Mouse (Mus musculus): ENCODE data around the gene Scgb1a1. TPM values are rescaled to one million over a fixed set of nuclear protein-coding genes. Genes with fewer than 3 reads are reported as not detected.
"Not testable (repeated sequence)": the region's sequence is repeated elsewhere in the genome, so short reads cannot be mapped to it uniquely, and the experiment has no call there.

Gene Scgb1a1
- polyA plus RNA-seq, 1 experiment from 2014 or later = not detected

DNA sequence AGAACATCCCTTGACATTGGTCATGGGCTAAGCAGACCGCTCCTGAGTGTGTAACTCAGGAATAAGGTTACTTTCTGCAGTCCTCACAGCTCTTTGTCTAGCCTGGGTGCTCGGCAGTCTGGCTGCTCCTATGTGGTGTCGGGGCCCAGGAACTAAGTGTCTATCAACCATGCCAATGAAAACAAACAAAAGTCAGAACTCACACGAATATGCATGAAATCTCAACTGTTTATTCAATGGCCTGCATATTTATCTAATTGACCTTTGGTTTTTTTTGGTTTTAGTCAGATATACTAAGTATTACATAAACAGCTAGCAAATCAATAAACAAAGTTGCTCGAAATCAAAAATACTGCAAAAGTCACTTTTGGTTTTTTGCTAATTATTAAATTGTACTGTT lies 7.4 kb upstream of the Scgb1a1 start:
- no peak overlapping the region for H3K4me2 ChIP-seq (replicated peaks)
- no peak overlapping the region for H3K4me3 ChIP-seq (replicated peaks)
- ATAC-seq = no peak
- H3K27me3 ChIP-seq (replicated peaks) = no peaks in the 10 kb centered on the region
- no peak overlapping the region for H3K9ac ChIP-seq
- H3K36me3 ChIP-seq = no peaks in the 10 kb centered on the region
- H3K27ac ChIP-seq = no peak overlapping the region
- 68% methylated on average over 5 of the region's 5 CpGs for WGBS
- H3K4me1 ChIP-seq (replicated peaks) = no peaks in the 10 kb centered on the region
- no peaks in the 10 kb centered on the region for H3K9me3 ChIP-seq

DNA sequence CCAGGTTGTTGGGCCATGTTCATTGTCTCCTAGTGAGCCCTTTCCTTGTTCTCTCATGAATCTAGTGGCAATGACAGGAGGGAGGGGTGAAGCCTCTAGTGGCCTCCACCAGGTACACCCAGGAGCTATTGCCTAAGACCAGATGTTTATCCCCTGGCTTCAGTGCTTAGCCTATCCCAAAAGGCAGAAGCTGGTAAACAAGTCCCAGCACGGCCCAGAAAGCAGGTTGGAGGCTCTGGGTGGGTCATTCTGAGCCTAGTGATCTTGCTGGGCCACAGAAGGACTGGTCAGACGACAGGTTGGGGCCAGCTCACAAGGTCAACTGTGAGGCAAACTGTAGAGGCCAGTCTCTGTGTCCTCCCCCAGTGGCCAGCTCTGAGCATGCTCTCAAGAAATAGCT lies 3.0 kb upstream of the Scgb1a1 start:
- Histone ChIP-seq H3K9ac (no peak overlapping the region), H3K4me1 (replicated peaks) (no peaks in the 10 kb centered on the region), H3K4me2 (replicated peaks) (no peak overlapping the region), H3K27me3 (replicated peaks) (no peaks in the 10 kb centered on the region), H3K27ac (no peak overlapping the region), H3K9me3 (no peaks in the 10 kb centered on the region), H3K36me3 (no peaks in the 10 kb centered on the region), H3K4me3 (replicated peaks) (no peak overlapping the region)
- 53% methylated on average over 2 of the region's 2 CpGs for WGBS
- no peak for ATAC-seq

- Histone ChIP-seq H3K4me2 (replicated peaks) (no peak overlapping the region), H3K4me1 (replicated peaks) (no peaks in the 10 kb centered on the region), H3K9ac (no peak overlapping the region), H3K27me3 (replicated peaks) (no peaks in the 10 kb centered on the region), H3K27ac (no peak overlapping the region), H3K9me3 (no peaks in the 10 kb centered on the region), H3K4me3 (replicated peaks) (no peak overlapping the region), H3K36me3 (no peaks in the 10 kb centered on the region)
- 66% methylated on average over 4 of the region's 4 CpGs for WGBS
- ATAC-seq = no peak
Measured at GRCm38 (mm10) chr19:9090191-9090590, 2.4 kb upstream of the Scgb1a1 start.

DNA sequence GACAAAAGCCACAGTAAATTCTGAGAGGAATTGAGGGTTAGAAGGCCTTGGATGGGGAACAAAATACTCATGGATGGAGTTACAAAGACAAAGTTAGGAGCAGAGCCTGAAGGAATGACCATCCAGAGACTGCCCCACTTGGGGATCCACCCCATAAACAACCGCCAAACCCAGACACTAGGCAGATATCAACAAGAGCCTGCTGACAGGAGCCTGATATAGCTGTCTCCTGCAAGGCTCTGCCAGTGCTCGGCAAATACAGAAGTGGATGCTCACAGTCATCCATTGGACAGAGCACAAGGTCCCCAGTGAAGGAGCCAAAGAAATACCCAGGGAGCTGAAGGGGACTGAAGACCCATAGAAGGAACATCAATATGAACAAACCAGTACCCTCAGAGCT lies 3.9 kb downstream of the Scgb1a1 start:
- not testable (repeated sequence) for H3K36me3 ChIP-seq; H3K9ac ChIP-seq; ATAC-seq; H3K27ac ChIP-seq; H3K4me3 ChIP-seq (replicated peaks); H3K27me3 ChIP-seq (replicated peaks); H3K4me2 ChIP-seq (replicated peaks); H3K9me3 ChIP-seq
- H3K4me1 ChIP-seq (replicated peaks) = peaks cover 18% of the 10 kb centered on the region
- WGBS = 58% methylated on average over 2 of the region's 2 CpGs

GRCm38 (mm10) chr19:9083010-9083355 lies 4.8 kb downstream of the Scgb1a1 start:
- no peaks in the 10 kb centered on the region for H3K36me3 ChIP-seq
- WGBS = 88% methylated on average over 2 of the region's 2 CpGs
- peak; percentile 38 for ATAC-seq
- peak overlapping the region; percentile 22; the same call in 1 of the 2 replicates for H3K27ac ChIP-seq
- H3K9me3 ChIP-seq = no peaks in the 10 kb centered on the region
- no peaks in the 10 kb centered on the region for H3K27me3 ChIP-seq (replicated peaks)
- no peak overlapping the region for H3K9ac ChIP-seq
- peaks cover 18% of the 10 kb centered on the region for H3K4me1 ChIP-seq (replicated peaks)
- H3K4me3 ChIP-seq (replicated peaks) = no peak overlapping the region
- peak overlapping the region; percentile 46; the same call in 1 of the 2 replicates for H3K4me2 ChIP-seq (replicated peaks)

DNA sequence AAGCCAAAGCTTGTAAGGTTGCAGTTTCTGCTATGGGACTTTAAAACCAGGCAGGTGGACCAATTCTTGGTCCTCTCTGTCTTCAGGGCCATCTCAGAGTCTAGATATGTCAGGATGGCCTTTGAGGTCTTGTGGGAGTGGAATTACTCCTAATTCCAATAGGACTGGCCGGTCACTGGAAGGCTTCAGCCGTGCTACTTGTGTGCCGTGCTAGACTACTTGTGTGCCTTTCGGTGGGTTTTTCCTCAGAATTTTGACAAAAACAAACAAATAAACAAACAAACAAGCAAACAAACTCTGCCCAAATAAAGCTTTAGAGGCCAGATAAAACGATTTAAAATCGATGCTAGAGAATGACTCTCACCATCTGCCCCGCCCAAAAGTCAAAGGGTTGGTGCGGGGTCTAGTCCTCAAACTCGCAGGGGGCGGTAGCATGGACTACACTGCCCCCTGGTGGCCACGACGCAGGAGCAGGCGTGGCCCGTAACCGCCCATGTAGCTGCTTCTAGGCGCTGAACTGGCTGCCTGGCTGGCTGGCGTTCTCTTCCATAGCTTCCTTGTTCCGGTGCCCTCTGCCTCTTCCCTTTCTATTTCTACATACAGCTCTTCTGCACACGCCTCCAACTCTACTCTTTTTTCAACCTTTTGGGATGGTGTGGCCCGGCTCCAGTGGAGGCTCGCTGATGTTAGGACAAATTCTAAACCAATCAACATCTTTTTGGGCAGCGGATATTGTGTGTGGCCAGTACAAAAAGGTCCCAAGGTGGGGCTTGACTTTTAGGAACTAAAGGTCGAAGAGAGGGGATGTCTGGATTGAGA lies 5.4 kb downstream of the Scgb1a1 start:
- Histone ChIP-seq H3K36me3 (no peaks in the 10 kb centered on the region), H3K4me2 (replicated peaks) (peak overlapping the region; percentile 46), H3K9me3 (no peaks in the 10 kb centered on the region), H3K27ac (peak overlapping the region; percentile 61), H3K4me3 (replicated peaks) (no peak overlapping the region), H3K4me1 (replicated peaks) (peaks cover 20% of the 10 kb centered on the region), H3K9ac (no peak overlapping the region), H3K27me3 (replicated peaks) (no peaks in the 10 kb centered on the region)
- peak; percentile 93 for ATAC-seq
- WGBS = 14% methylated on average over 23 of the region's 23 CpGs

- peaks cover 21% of the 10 kb centered on the region for H3K4me1 ChIP-seq (replicated peaks)
- 70% methylated on average over 14 of the region's 14 CpGs for WGBS
- no peaks in the 10 kb centered on the region for H3K9me3 ChIP-seq
- ATAC-seq = peak; percentile 63
- no peak overlapping the region for H3K4me2 ChIP-seq (replicated peaks)
- no peak overlapping the region for H3K9ac ChIP-seq
- peak overlapping the region; percentile 61; the same call in 1 of the 2 replicates for H3K27ac ChIP-seq
- H3K36me3 ChIP-seq = no peaks in the 10 kb centered on the region
- no peaks in the 10 kb centered on the region for H3K27me3 ChIP-seq (replicated peaks)
- no peak overlapping the region for H3K4me3 ChIP-seq (replicated peaks)
Measured at GRCm38 (mm10) chr19:9081311-9082190, 6.2 kb downstream of the Scgb1a1 start.

DNA sequence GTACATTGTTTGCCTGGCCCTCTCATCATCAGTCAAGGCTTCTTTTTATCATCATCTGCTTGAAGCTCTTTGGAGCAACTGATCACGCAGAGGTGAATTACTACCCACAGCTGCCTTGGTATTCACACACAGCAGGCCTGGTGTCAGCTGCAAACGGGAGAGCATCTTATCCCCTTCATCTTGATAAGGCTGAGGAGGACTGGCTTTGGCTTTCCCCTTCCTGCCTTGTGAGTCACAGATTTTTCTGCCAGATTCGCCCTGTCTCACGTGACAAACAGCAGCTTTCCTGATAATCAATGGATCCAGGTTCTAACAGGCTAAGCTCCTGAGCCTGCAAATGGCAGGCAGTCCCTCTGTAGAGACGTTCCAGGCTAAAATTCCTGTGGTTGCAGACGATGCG lies 7.8 kb downstream of the Scgb1a1 start:
- no peak for ATAC-seq
- H3K4me3 ChIP-seq (replicated peaks) = no peak overlapping the region
- no peaks in the 10 kb centered on the region for H3K9me3 ChIP-seq
- no peaks in the 10 kb centered on the region for H3K27me3 ChIP-seq (replicated peaks)
- no peaks in the 10 kb centered on the region for H3K36me3 ChIP-seq
- WGBS = 22% methylated on average over 7 of the region's 7 CpGs
- H3K9ac ChIP-seq = no peak overlapping the region
- H3K4me2 ChIP-seq (replicated peaks) = no peak overlapping the region
- peaks cover 21% of the 10 kb centered on the region for H3K4me1 ChIP-seq (replicated peaks)
- no peak overlapping the region for H3K27ac ChIP-seq

GRCm38 (mm10) chr19:9076982-9077660 lies 10.6 kb downstream of the Scgb1a1 start:
- WGBS = 57% methylated on average over 4 of the region's 4 CpGs
- no peaks in the 10 kb centered on the region for H3K36me3 ChIP-seq
- H3K9me3 ChIP-seq = no peaks in the 10 kb centered on the region
- no peak overlapping the region for H3K4me2 ChIP-seq (replicated peaks)
- no peak overlapping the region for H3K9ac ChIP-seq
- no peak overlapping the region for H3K4me3 ChIP-seq (replicated peaks)
- H3K27ac ChIP-seq = no peak overlapping the region
- H3K27me3 ChIP-seq (replicated peaks) = no peaks in the 10 kb centered on the region
- H3K4me1 ChIP-seq (replicated peaks) = peaks cover 30% of the 10 kb centered on the region
- ATAC-seq = no peak

- Histone ChIP-seq H3K9me3 (no peaks in the 10 kb centered on the region), H3K4me2 (replicated peaks) (no peak overlapping the region), H3K4me1 (replicated peaks) (peaks cover 38% of the 10 kb centered on the region), H3K9ac (no peak overlapping the region), H3K36me3 (no peaks in the 10 kb centered on the region), H3K27me3 (replicated peaks) (no peaks in the 10 kb centered on the region), H3K27ac (no peak overlapping the region), H3K4me3 (replicated peaks) (no peak overlapping the region)
- no peak for ATAC-seq
- WGBS = 90% methylated on average over 3 of the region's 3 CpGs
Measured at GRCm38 (mm10) chr19:9076035-9076434, 11.7 kb downstream of the Scgb1a1 start.

- Histone ChIP-seq H3K36me3 (no peaks in the 10 kb centered on the region), H3K4me3 (replicated peaks) (no peak overlapping the region), H3K4me2 (replicated peaks) (no peak overlapping the region), H3K9me3 (no peaks in the 10 kb centered on the region), H3K27me3 (replicated peaks) (no peaks in the 10 kb centered on the region), H3K27ac (no peak overlapping the region), H3K9ac (no peak overlapping the region), H3K4me1 (replicated peaks) (peaks cover 43% of the 10 kb centered on the region)
- 72% methylated on average over 2 of the region's 2 CpGs for WGBS
- no peak for ATAC-seq
Measured at GRCm38 (mm10) chr19:9075558-9075957, 12.2 kb downstream of the Scgb1a1 start.

GRCm38 (mm10) chr19:9074424-9074823 lies 13.3 kb downstream of the Scgb1a1 start:
- Histone ChIP-seq H3K4me3 (replicated peaks) (no peak overlapping the region), H3K4me1 (replicated peaks) (peaks cover 47% of the 10 kb centered on the region), H3K9me3 (no peaks in the 10 kb centered on the region), H3K27ac (0 out of 2 replicates have a peak overlapping the region, but pooled peaks have one; percentile 22), H3K4me2 (replicated peaks) (no peak overlapping the region), H3K27me3 (replicated peaks) (no peaks in the 10 kb centered on the region), H3K36me3 (no peaks in the 10 kb centered on the region), H3K9ac (no peak overlapping the region)
- ATAC-seq = no peak
- 66% methylated on average over 4 of the region's 4 CpGs for WGBS

Measured in intestine, embryonic 15.5 days (tissue).